Mouse (Mus musculus) limb, embryonic 14.5 days (tissue): ENCODE results near the gene Srebf2. TPM values are rescaled to one million over a fixed set of nuclear protein-coding genes. Genes with fewer than 3 reads are reported as not detected.
A peak's percentile ranks its signal among the peaks of the same experiment; 100 is the strongest.

Experiments
- ATAC-seq: fragments of 200-750 bp; cut with Nextera tagmentation; 2 replicates; pipeline ENCODE4 v1.8.0; 2017; ENCODE audit warnings: low read depth, moderate number of reproducible peaks, moderate TSS enrichment; ENCODE audit not compliant: low FRiP score
- DNase-seq: peaks from one replicate; pipeline ENCODE4 v3.0.0-alpha.2; 2015; ENCODE audit warnings: low spot score
- H3K27ac ChIP-seq: fragments of 300-500 bp; sonication (generic); replicated peaks from 2 replicates; pipeline ENCODE4 v1.5.1; 2014; ENCODE audit warnings: low read depth, mild to moderate bottlenecking, low read length, moderate library complexity, mixed read lengths
- H3K27me3 ChIP-seq: fragments of 300-500 bp; sonication (generic); 2 replicates; pipeline ENCODE4 v1.6.1; 2014; ENCODE audit warnings: low read length, mixed read lengths; ENCODE audit not compliant: control insufficient read depth, insufficient read depth
- H3K36me3 ChIP-seq: fragments of 300-500 bp; sonication (generic); 2 replicates; pipeline ENCODE4 v1.6.1; 2014; ENCODE audit warnings: mild to moderate bottlenecking, low read length, moderate library complexity, mixed read lengths; ENCODE audit not compliant: control insufficient read depth, insufficient read depth
- H3K4me1 ChIP-seq: fragments of 300-500 bp; sonication (generic); 2 replicates; pipeline ENCODE4 v1.6.1; 2014; ENCODE audit warnings: antibody characterized with exemption, low read length, mixed read lengths; ENCODE audit not compliant: control insufficient read depth, insufficient read depth
- H3K4me2 ChIP-seq: fragments of 300-500 bp; sonication (generic); replicated peaks from 2 replicates; pipeline ENCODE4 v1.6.1; 2014; ENCODE audit warnings: low read depth, mild to moderate bottlenecking, low read length, moderate library complexity; ENCODE audit not compliant: severe bottlenecking
- H3K4me3 ChIP-seq: fragments of 300-500 bp; sonication (generic); replicated peaks from 2 replicates; pipeline ENCODE4 v1.5.1; 2014; ENCODE audit warnings: low read length
- H3K9ac ChIP-seq: fragments of 300-500 bp; sonication (generic); 2 replicates; pipeline ENCODE4 v1.6.1; 2014; ENCODE audit warnings: mild to moderate bottlenecking, low read depth, low read length, moderate library complexity; ENCODE audit not compliant: severe bottlenecking
- H3K9me3 ChIP-seq: fragments of 300-500 bp; sonication (generic); 2 replicates; pipeline ENCODE4 v1.6.1; 2016; ENCODE audit warnings: low read length; ENCODE audit not compliant: control insufficient read depth
- POLR2A ChIP-seq: fragments of 200-500 bp; IDR thresholded peaks from 2 replicates; pipeline ENCODE4 v1.8.0; 2012; ENCODE audit warnings: inconsistent platforms, mild to moderate bottlenecking, moderate library complexity, borderline replicate concordance; ENCODE audit not compliant: insufficient read depth, insufficient read length; ENCODE audit errors: extremely low read depth
- WGBS: fragments of 180-500 bp; shearing (Covaris S2); extraction: QIAGEN DNeasy Blood & Tissue Kit; methylation state at CpG from one replicate; pipeline ENCODE4 v1.1.7; 2014; 5-methylcytosine and 5-hydroxymethylcytosine counted together
- polyA plus RNA-seq, 2 experiments: library from polyadenylated mRNA; depleted of rRNA in 1 of 2; stranded (reverse) in 1 of 2; unstranded in 1 of 2; fragments of >200 nt; fragmentation: Nextera tagmentation in 1 of 2; extraction: Ambion mirVana in 1 of 2; gene quantifications; 2 replicates each; pipeline versions ENCODE4 v1.2.1 to v1.2.3; 2012 to 2014

The Srebf2 gene
- polyA plus RNA-seq, 2 experiments = 122 to 131 TPM

GRCm38 (mm10) chr15:82197937-82198336 lies 51.0 kb downstream of the Srebf2 start:
- H3K4me3 ChIP-seq = no peak overlapping the region
- no peaks in the 10 kb centered on the region for H3K4me1 ChIP-seq
- no peak for TF ChIP-seq POLR2A
- WGBS = 93% methylated on average over 11 of the region's 11 CpGs
- H3K9me3 ChIP-seq = no peaks in the 10 kb centered on the region
- peaks cover 98% of the 10 kb centered on the region for H3K36me3 ChIP-seq
- no peak overlapping the region for H3K27ac ChIP-seq
- DNase-seq (no peak), ATAC-seq (no peak)
- no peak overlapping the region for H3K4me2 ChIP-seq
- no peaks in the 10 kb centered on the region for H3K27me3 ChIP-seq
- no peak overlapping the region for H3K9ac ChIP-seq

- Histone ChIP-seq H3K4me2 (no peak overlapping the region), H3K36me3 (peaks cover 98% of the 10 kb centered on the region), H3K9ac (no peak overlapping the region), H3K4me3 (no peak overlapping the region), H3K9me3 (no peaks in the 10 kb centered on the region), H3K27ac (no peak overlapping the region), H3K27me3 (no peaks in the 10 kb centered on the region), H3K4me1 (no peaks in the 10 kb centered on the region)
- DNase-seq (no peak), ATAC-seq (no peak)
- WGBS = 90% methylated on average over 7 of the region's 7 CpGs
- TF ChIP-seq POLR2A = no peak
These were observed 51.4 kb downstream of the Srebf2 start for GRCm38 (mm10) chr15:82198342-82198741.

DNA sequence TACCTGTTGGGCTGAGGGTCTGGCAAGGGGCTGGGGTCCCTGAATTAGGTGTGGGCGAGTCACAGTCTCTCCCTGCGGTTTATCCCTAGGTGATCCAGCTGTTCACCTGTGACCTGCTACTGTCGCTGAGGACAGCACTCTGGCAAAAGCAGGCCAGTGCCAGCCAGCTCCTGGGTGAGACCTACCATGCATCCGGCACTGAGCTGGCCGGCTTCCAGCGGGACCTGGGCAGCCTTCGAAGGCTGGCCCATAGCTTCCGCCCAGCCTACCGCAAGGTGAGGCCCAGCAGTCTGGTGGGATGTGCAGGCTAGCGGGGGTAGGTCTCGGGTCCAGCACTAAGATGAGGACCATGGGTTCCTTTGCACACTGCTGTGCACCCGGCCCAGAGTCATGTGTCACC lies 52.6 kb downstream of the Srebf2 start:
- peak; percentile 17; the same call in 1 of the 2 replicates for ATAC-seq
- peaks cover 98% of the 10 kb centered on the region for H3K36me3 ChIP-seq
- H3K4me2 ChIP-seq = no peak overlapping the region
- DNase-seq = no peak
- WGBS = 89% methylated on average over 12 of the region's 12 CpGs
- H3K27me3 ChIP-seq = no peaks in the 10 kb centered on the region
- H3K9me3 ChIP-seq = no peaks in the 10 kb centered on the region
- H3K4me1 ChIP-seq = no peaks in the 10 kb centered on the region
- H3K27ac ChIP-seq = no peak overlapping the region
- TF ChIP-seq POLR2A = no peak
- no peak overlapping the region for H3K4me3 ChIP-seq
- no peak overlapping the region for H3K9ac ChIP-seq

GRCm38 (mm10) chr15:82202086-82202485 lies 55.1 kb downstream of the Srebf2 start:
- peaks cover 91% of the 10 kb centered on the region for H3K36me3 ChIP-seq
- no peaks in the 10 kb centered on the region for H3K9me3 ChIP-seq
- no peak overlapping the region for H3K9ac ChIP-seq
- H3K4me1 ChIP-seq = peaks cover 9% of the 10 kb centered on the region; the same call in 1 of the 2 replicates
- no peak overlapping the region for H3K4me3 ChIP-seq
- WGBS = 89% methylated on average over 6 of the region's 6 CpGs
- DNase-seq (no peak), ATAC-seq (no peak)
- H3K4me2 ChIP-seq = no peak overlapping the region
- no peak for TF ChIP-seq POLR2A
- no peak overlapping the region for H3K27ac ChIP-seq
- peaks cover 20% of the 10 kb centered on the region for H3K27me3 ChIP-seq

- peaks cover 81% of the 10 kb centered on the region for H3K36me3 ChIP-seq
- H3K4me1 ChIP-seq = peaks cover 11% of the 10 kb centered on the region; the same call in 1 of the 2 replicates
- no peak for TF ChIP-seq POLR2A
- no peaks in the 10 kb centered on the region for H3K9me3 ChIP-seq
- DNase-seq (no peak), ATAC-seq (no peak)
- H3K27me3 ChIP-seq = peaks cover 30% of the 10 kb centered on the region
- H3K27ac ChIP-seq = no peak overlapping the region
- H3K4me2 ChIP-seq = no peak overlapping the region
- H3K9ac ChIP-seq = no peak overlapping the region
- H3K4me3 ChIP-seq = no peak overlapping the region
- 96% methylated on average over 10 of the region's 10 CpGs for WGBS
These were observed 56.1 kb downstream of the Srebf2 start for GRCm38 (mm10) chr15:82203090-82203489.
